ENCODE assay signal across 18 mouse cellular contexts in the genomic region with DNA sequence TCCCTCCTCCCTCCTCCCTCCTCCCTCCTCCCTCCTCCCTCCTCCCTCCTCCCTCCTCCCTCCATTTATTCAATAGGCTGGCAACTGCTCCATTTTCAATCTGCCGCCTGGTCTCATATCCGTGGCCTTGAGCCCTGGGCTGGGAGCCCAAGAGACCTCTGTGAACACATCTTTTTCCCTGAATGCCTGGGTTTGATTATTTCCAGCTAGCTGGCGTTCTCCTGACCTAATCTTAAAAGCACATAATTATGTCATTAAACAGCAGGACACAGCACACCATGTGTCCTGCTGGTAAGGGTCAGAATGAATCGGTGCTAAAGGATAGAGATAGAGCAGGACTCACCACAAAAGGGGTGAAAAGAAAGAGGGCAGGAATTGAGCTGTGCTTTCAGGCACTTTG. TPM values are rescaled to one million over a fixed set of nuclear protein-coding genes. Genes with fewer than 3 reads are reported as not detected.
DNase-seq lines count a peak whose midpoint lies in the region; ATAC-seq and TF ChIP-seq lines count a peak whose summit lies in the region.
"Had no signal": no experiment of that assay in that cellular context is flagged by ENCODE, and none has a peak within 500 bp of the region (broad histone marks: within the 10 kb centered on the region; RNA-seq: fewer than 3 reads in every experiment).

No protein-coding gene starts in this region.

- H3K36me3 ChIP-seq in forebrain, embryonic 14.5 days (ENCODE audit: control insufficient read depth, insufficient read depth, low read length) = no peaks in the 10 kb centered on the region
- H3K36me3 ChIP-seq in forebrain, postnatal 0 days (ENCODE audit: insufficient read depth) = no peaks in the 10 kb centered on the region
- no peaks in the 10 kb centered on the region for H3K36me3 ChIP-seq in hindbrain, postnatal 0 days (ENCODE audit: insufficient read depth, low read length)
- H3K36me3 ChIP-seq in hindbrain, embryonic 12.5 days = no peaks in the 10 kb centered on the region
- no peaks in the 10 kb centered on the region for H3K36me3 ChIP-seq in embryonic facial prominence, embryonic 10.5 days (replicated peaks)
- H3K36me3 ChIP-seq: forebrain, embryonic 12.5 days; heart, embryonic 13.5 days; stomach, embryonic 15.5 days had no signal

- no peak for ATAC-seq in forebrain, embryonic 14.5 days
- ATAC-seq in forebrain, postnatal 0 days = no peak
- ATAC-seq in hindbrain, postnatal 0 days = no peak
- ATAC-seq in hindbrain, embryonic 12.5 days (ENCODE audit: low FRiP score) = no peak
- no peak for ATAC-seq in megakaryocyte, adult 5-6 weeks (ENCODE audit: poor library complexity, severe bottlenecking)
- ATAC-seq: activated CD4-positive, CD25-positive, alpha-beta regulatory T cell, adult 4 months; inflammation-experienced regulatory T-cells, adult 6 months; midbrain, embryonic 16.5 days had no signal

- H3K4me2 ChIP-seq in forebrain, embryonic 14.5 days (ENCODE audit: low read length) = no peak overlapping the region
- H3K4me2 ChIP-seq in forebrain, postnatal 0 days (ENCODE audit: low read depth) = no peak overlapping the region
- H3K4me2 ChIP-seq in hindbrain, postnatal 0 days (ENCODE audit: low read depth, low read length) = no peak overlapping the region
- no peak overlapping the region for H3K4me2 ChIP-seq in hindbrain, embryonic 12.5 days (replicated peaks)
- H3K4me2 ChIP-seq: forebrain, embryonic 12.5 days; heart, embryonic 13.5 days; stomach, embryonic 15.5 days had no signal

- H3K4me3 ChIP-seq in forebrain, embryonic 14.5 days (ENCODE audit: low read depth, low read length) = no peak overlapping the region
- no peak overlapping the region for H3K4me3 ChIP-seq in forebrain, postnatal 0 days (ENCODE audit: low read depth, low read length)
- H3K4me3 ChIP-seq in hindbrain, postnatal 0 days (ENCODE audit: low read length) = no peak overlapping the region
- no peak overlapping the region for H3K4me3 ChIP-seq in hindbrain, embryonic 12.5 days
- H3K4me3 ChIP-seq in embryonic facial prominence, embryonic 10.5 days = no peak overlapping the region
- H3K4me3 ChIP-seq: forebrain, embryonic 12.5 days; heart, embryonic 13.5 days; stomach, embryonic 15.5 days had no signal

- 16% methylated on average over 4 of the region's 4 CpGs for WGBS in forebrain, embryonic 14.5 days
- 8% methylated on average over 4 of the region's 4 CpGs for WGBS in forebrain, postnatal 0 days
- WGBS in hindbrain, postnatal 0 days = 10% methylated on average over 4 of the region's 4 CpGs
- 34% methylated on average over 4 of the region's 4 CpGs for WGBS in hindbrain, embryonic 12.5 days
- WGBS in embryonic facial prominence, embryonic 10.5 days = 29% methylated on average over 4 of the region's 4 CpGs

- no peak overlapping the region for H3K9ac ChIP-seq in forebrain, embryonic 14.5 days (ENCODE audit: low read length)
- H3K9ac ChIP-seq in forebrain, postnatal 0 days = no peak overlapping the region
- H3K9ac ChIP-seq in hindbrain, postnatal 0 days (replicated peaks; ENCODE audit: low read length) = no peak overlapping the region
- H3K9ac ChIP-seq in hindbrain, embryonic 12.5 days = no peak overlapping the region
- H3K9ac ChIP-seq: forebrain, embryonic 12.5 days; heart, embryonic 13.5 days; stomach, embryonic 15.5 days had no signal

- TF ChIP-seq CTCF in forebrain, postnatal 0 days (IDR thresholded peaks at IDR 0.05; ENCODE audit: low read depth) = no peak
- TF ChIP-seq CTCF in hindbrain, postnatal 0 days (IDR thresholded peaks at IDR 0.05; ENCODE audit: low read depth) = no peak

- H3K27ac ChIP-seq in forebrain, embryonic 14.5 days (ENCODE audit: low read depth, low read length) = no peak overlapping the region
- H3K27ac ChIP-seq in forebrain, postnatal 0 days (ENCODE audit: low read depth, low read length) = no peak overlapping the region
- no peak overlapping the region for H3K27ac ChIP-seq in hindbrain, postnatal 0 days
- H3K27ac ChIP-seq in hindbrain, embryonic 12.5 days = no peak overlapping the region
- no peak overlapping the region for H3K27ac ChIP-seq in embryonic facial prominence, embryonic 10.5 days (replicated peaks)
- H3K27ac ChIP-seq: forebrain, embryonic 12.5 days; heart, embryonic 13.5 days; kidney, postnatal 0 days; stomach, embryonic 15.5 days had no signal

- H3K27me3 ChIP-seq in forebrain, embryonic 14.5 days (replicated peaks; ENCODE audit: control insufficient read depth, insufficient read depth, low read length) = no peaks in the 10 kb centered on the region
- H3K27me3 ChIP-seq in forebrain, postnatal 0 days (ENCODE audit: insufficient read depth, low read length) = no peaks in the 10 kb centered on the region
- no peaks in the 10 kb centered on the region for H3K27me3 ChIP-seq in hindbrain, postnatal 0 days (ENCODE audit: insufficient read depth, low read length)
- no peaks in the 10 kb centered on the region for H3K27me3 ChIP-seq in hindbrain, embryonic 12.5 days
- no peaks in the 10 kb centered on the region for H3K27me3 ChIP-seq in embryonic facial prominence, embryonic 10.5 days (replicated peaks; ENCODE audit: low read depth, poor library complexity, severe bottlenecking)
- H3K27me3 ChIP-seq: forebrain, embryonic 12.5 days; heart, embryonic 13.5 days; stomach, embryonic 15.5 days had no signal

- H3K4me1 ChIP-seq in forebrain, embryonic 14.5 days (ENCODE audit: control insufficient read depth, insufficient read depth, low read length) = no peaks in the 10 kb centered on the region
- no peaks in the 10 kb centered on the region for H3K4me1 ChIP-seq in forebrain, postnatal 0 days (ENCODE audit: insufficient read depth)
- no peaks in the 10 kb centered on the region for H3K4me1 ChIP-seq in hindbrain, postnatal 0 days (ENCODE audit: insufficient read depth, low read length)
- H3K4me1 ChIP-seq in hindbrain, embryonic 12.5 days = no peaks in the 10 kb centered on the region
- H3K4me1 ChIP-seq in embryonic facial prominence, embryonic 10.5 days = peaks cover 6% of the 10 kb centered on the region; the same call in 1 of the 2 replicates
- H3K4me1 ChIP-seq: forebrain, embryonic 12.5 days; heart, embryonic 13.5 days; stomach, embryonic 15.5 days had no signal

- no peaks in the 10 kb centered on the region for H3K9me3 ChIP-seq in forebrain, embryonic 14.5 days (replicated peaks; ENCODE audit: control insufficient read depth, low read length)
- H3K9me3 ChIP-seq in forebrain, postnatal 0 days (ENCODE audit: low read length) = no peaks in the 10 kb centered on the region
- H3K9me3 ChIP-seq in hindbrain, postnatal 0 days (ENCODE audit: low read length) = no peaks in the 10 kb centered on the region
- H3K9me3 ChIP-seq in hindbrain, embryonic 12.5 days (replicated peaks) = no peaks in the 10 kb centered on the region
- no peaks in the 10 kb centered on the region for H3K9me3 ChIP-seq in embryonic facial prominence, embryonic 10.5 days
- H3K9me3 ChIP-seq: forebrain, embryonic 12.5 days; heart, embryonic 13.5 days; stomach, embryonic 15.5 days had no signal

- DNase-seq in forebrain, embryonic 14.5 days (ENCODE audit: low spot score) = peak; percentile 50
- no peak for DNase-seq in forebrain, postnatal 0 days
- DNase-seq in hindbrain, postnatal 0 days (ENCODE audit: low spot score) = peak; percentile 5
- peak; percentile 43 for DNase-seq in embryonic facial prominence, embryonic 10.5 days (ENCODE audit: low spot score)
- peak; percentile 29 for DNase-seq in mesoderm, embryonic 11.5 days (ENCODE audit: low read depth, low spot score)
- DNase-seq in thymus, postnatal 25 days = no peak
- DNase-seq: lung, postnatal 36 days; right cerebral cortex, postnatal 4 days had no signal

RNA-seq across cellular contexts. Expression of gene Galnt17, which starts 59.2 kb away (rescaled TPM):
- polyA plus RNA-seq in forebrain, embryonic 14.5 days (2014; fragmentation: Nextera tagmentation; extraction: Ambion mirVana) = 3.6 and 7.2 TPM in 2 replicates
- total RNA-seq in forebrain, postnatal 0 days (2014; rRNA removed) = 17.8 and 20.2 TPM in 2 replicates
- polyA plus RNA-seq in forebrain, postnatal 0 days (2015; fragmentation: Nextera tagmentation; extraction: Ambion mirVana) = 2.6 and 5.2 TPM in 2 replicates
- 24.2 and 29.3 TPM in 2 replicates for total RNA-seq in hindbrain, postnatal 0 days (2014; rRNA removed)
- polyA plus RNA-seq in hindbrain, postnatal 0 days (2015; fragmentation: Nextera tagmentation; extraction: Ambion mirVana) = 6.2 and 7.0 TPM in 2 replicates
- 4.6 and 5.6 TPM in 2 replicates for polyA plus RNA-seq in hindbrain, embryonic 12.5 days (2016; fragmentation: Nextera tagmentation; extraction: Ambion mirVana)
- 0.85 and 1.7 TPM in 2 replicates for polyA plus RNA-seq in embryonic facial prominence, embryonic 10.5 days (2016; fragmentation: Nextera tagmentation; extraction: Ambion mirVana)
- not detected in 2 replicates for total RNA-seq in megakaryocyte, adult 5-6 weeks (2015)
- total RNA-seq in megakaryocyte, adult 5-6 weeks (2017) = not detected in 2 replicates
- total RNA-seq: MEL had no signal
- polyA plus RNA-seq: inflammation-experienced regulatory T-cells, adult 6 months had no signal

Comparison
In these comparisons a context has a peak if more than half of its experiments do, and no peak if none do; other contexts are left out.
1. DNase-seq: peak in forebrain, embryonic 14.5 days (single experiment), hindbrain, postnatal 0 days (single experiment), embryonic facial prominence, embryonic 10.5 days (single experiment) and mesoderm, embryonic 11.5 days (single experiment); none in forebrain, postnatal 0 days (single experiment) and thymus, postnatal 25 days (single experiment).